Mouse (Mus musculus) heart, postnatal 36 days (tissue): ENCODE results near the gene Rbm45. TPM values are rescaled to one million over a fixed set of nuclear protein-coding genes. Genes with fewer than 3 reads are reported as not detected.

Experiments
- total RNA-seq, 2 experiments: library from RNA; stranded (reverse); gene quantifications; 2 replicates each; pipeline ENCODE4 v1.2.3; 2021

Gene Rbm45
- total RNA-seq, 2 experiments from 2014 or later: 21.0 to 21.3 TPM

Other genes starting within 250 kb of the Rbm45 start
- under 1 TPM; 0.42 to 0.76 TPM for gene Pde11a, start 31.2 kb upstream of the Rbm45 start, total RNA-seq
- not detected for gene Cyct, start 9.5 kb upstream of the Rbm45 start, total RNA-seq
- 10 to 100 TPM; 11.2 to 13.0 TPM for gene Osbpl6, start 36.5 kb downstream of the Rbm45 start, total RNA-seq